Mouse (Mus musculus) small intestine, adult 2 months (tissue): ENCODE data around the gene Rspo4. TPM values are rescaled to one million over a fixed set of nuclear protein-coding genes. Genes with fewer than 3 reads are reported as not detected.

Experiments used
- H3K27ac ChIP-seq: fragments of 200-500 bp; 2 replicates; pipeline ENCODE4 v1.5.1; 2012; ENCODE audit warnings: low read depth, low read length, control low read depth, inconsistent platforms; ENCODE audit not compliant: insufficient read depth
- H3K27me3 ChIP-seq: fragments of 200-500 bp; 2 replicates; pipeline ENCODE4 v1.6.1; 2012; ENCODE audit warnings: mild to moderate bottlenecking, moderate library complexity, low read length, inconsistent platforms; ENCODE audit not compliant: control insufficient read depth, insufficient read depth
- H3K36me3 ChIP-seq: fragments of 200-500 bp; 2 replicates; pipeline ENCODE4 v1.6.1; 2012; ENCODE audit warnings: mild to moderate bottlenecking, low read length, control low read depth, inconsistent platforms; ENCODE audit not compliant: control insufficient read depth, insufficient read depth
- H3K4me1 ChIP-seq: fragments of 200-500 bp; 2 replicates; pipeline ENCODE4 v1.6.1; 2012; ENCODE audit warnings: low read length, inconsistent platforms, mixed read lengths; ENCODE audit not compliant: control insufficient read depth, insufficient read depth, insufficient read length
- H3K4me3 ChIP-seq: fragments of 200-500 bp; 2 replicates; pipeline ENCODE4 v1.5.1; 2012; ENCODE audit warnings: low read depth, mild to moderate bottlenecking, control low read depth, inconsistent platforms, low read length, moderate library complexity
- CTCF ChIP-seq: fragments of 200-500 bp; IDR thresholded peaks from 2 replicates; pipeline ENCODE4 v1.5.1; 2012; ENCODE audit warnings: low read depth, mild to moderate bottlenecking, control low read depth, inconsistent platforms, low read length, moderate library complexity, mixed read lengths; ENCODE audit not compliant: insufficient replicate concordance, insufficient read length; ENCODE audit errors: extremely low read depth
- POLR2A ChIP-seq: fragments of 200-500 bp; IDR thresholded peaks from 2 replicates; pipeline ENCODE4 v1.6.1; 2012; ENCODE audit warnings: low read depth, mild to moderate bottlenecking, control low read depth, inconsistent platforms, low read length, moderate library complexity
- WGBS: fragments of 180-500 bp; shearing (Covaris S2); methylation state at CpG from one replicate; pipeline ENCODE4 v1.1.7; 2018; 5-methylcytosine and 5-hydroxymethylcytosine counted together
- polyA plus RNA-seq: library from polyadenylated mRNA; depleted of rRNA; stranded (reverse); fragments of >200 nt; gene quantifications from 2 replicates; pipeline ENCODE4 v1.2.3, GENCODE M21; 2012; rRNA removed

Rspo4 gene
- polyA plus RNA-seq, 1 experiment = 0.04 TPM

GRCm38 (mm10) chr2:151921596-151921995 lies 78.9 kb downstream of the Rspo4 start:
- Histone ChIP-seq H3K27ac (no peak overlapping the region), H3K4me3 (no peak overlapping the region), H3K36me3 (no peaks in the 10 kb centered on the region), H3K27me3 (no peaks in the 10 kb centered on the region), H3K4me1 (no peaks in the 10 kb centered on the region)
- 62% methylated on average over 4 of the region's 4 CpGs for WGBS
- no peak for TF ChIP-seq CTCF
- no peak for TF ChIP-seq POLR2A

Other genes starting within 250 kb of the Rspo4 start
- 6.6 and 21.6 TPM in 2 replicates for gene Snph, start 210.3 kb upstream of the Rspo4 start, polyA plus RNA-seq
- not detected in 2 replicates for gene Rad21l, start 174.4 kb upstream of the Rspo4 start, polyA plus RNA-seq
- 0.08 and 0.32 TPM in 2 replicates for gene Tmem74b, start 140.9 kb upstream of the Rspo4 start, polyA plus RNA-seq
- gene Psmf1, start 98.7 kb upstream of the Rspo4 start, polyA plus RNA-seq = 19.8 and 45.1 TPM in 2 replicates
- 0.15 and 0.25 TPM in 2 replicates for gene Angpt4, start 68.3 kb downstream of the Rspo4 start, polyA plus RNA-seq
- gene Fam110a, start 137.3 kb downstream of the Rspo4 start, polyA plus RNA-seq = 10.7 and 14.0 TPM in 2 replicates
- gene Slc52a3, start 153.6 kb downstream of the Rspo4 start, polyA plus RNA-seq = 26.8 and 274 TPM in 2 replicates
- 0.03 TPM in 1 of 2 replicates, not detected in the other for gene Scrt2, start 238.6 kb downstream of the Rspo4 start, polyA plus RNA-seq